Mouse (Mus musculus): ENCODE measurements around the gene Paxbp1.

The Paxbp1 gene

GRCm38 (mm10) chr16:90996327-90997243 lies 47.8 kb downstream of the Paxbp1 start:
- DNase-seq (ENCODE audit: low spot score in 2 of 2), result no peak

- no peak for DNase-seq (ENCODE audit: low spot score in 2 of 2)
Measured at GRCm38 (mm10) chr16:90995498-90995897, 48.8 kb downstream of the Paxbp1 start.

GRCm38 (mm10) chr16:90995023-90995422 lies 49.3 kb downstream of the Paxbp1 start:
- no peak for DNase-seq (ENCODE audit: low spot score in 2 of 2)

- DNase-seq (ENCODE audit: low spot score in 2 of 2), result no peak
Measured at GRCm38 (mm10) chr16:90989162-90989561, 55.2 kb downstream of the Paxbp1 start.

GRCm38 (mm10) chr16:90988665-90989064 lies 55.7 kb downstream of the Paxbp1 start:
- no peak for DNase-seq (ENCODE audit: low spot score in 2 of 2)

- DNase-seq (ENCODE audit: low spot score in 2 of 2), result no peak
Measured at GRCm38 (mm10) chr16:90988039-90988438, 56.3 kb downstream of the Paxbp1 start.

- DNase-seq (ENCODE audit: low spot score in 2 of 2), result peak; percentile 20 to 26
Measured at GRCm38 (mm10) chr16:90971004-90971403, 73.3 kb downstream of the Paxbp1 start.

- no peak for DNase-seq (ENCODE audit: low spot score in 2 of 2)
Measured at GRCm38 (mm10) chr16:90966241-90966640, 78.1 kb downstream of the Paxbp1 start.

- DNase-seq (ENCODE audit: low spot score in 2 of 2), result no peak
Measured at GRCm38 (mm10) chr16:90964302-90964701, 80.0 kb downstream of the Paxbp1 start.

Data from right cerebral cortex, adult 2 months (tissue).